Mouse (Mus musculus): Measurements from ENCODE around the gene Pdpn. TPM values are rescaled to one million over a fixed set of nuclear protein-coding genes. Genes with fewer than 3 reads are reported as not detected.
A peak's percentile ranks its signal among the peaks of the same experiment; 100 is the strongest.

Pdpn gene
- polyA plus RNA-seq, 1 experiment from 2014 or later = 32.2 TPM

GRCm38 (mm10) chr4:143239615-143240201 is 59.7 kb downstream of the Pdpn start:
- Histone ChIP-seq H3K4me3 (replicated peaks; ENCODE audit: low read length) (no peak overlapping the region), H3K4me2 (ENCODE audit: low read depth, low read length) (no peak overlapping the region), H3K36me3 (ENCODE audit: control insufficient read depth, insufficient read depth, low read length) (no peaks in the 10 kb centered on the region), H3K9me3 (replicated peaks; ENCODE audit: control insufficient read depth, low read length) (no peaks in the 10 kb centered on the region), H3K9ac (ENCODE audit: low read length) (no peak overlapping the region), H3K4me1 (ENCODE audit: control insufficient read depth, insufficient read depth, low read length) (no peaks in the 10 kb centered on the region), H3K27me3 (ENCODE audit: control insufficient read depth, insufficient read depth, low read length) (no peaks in the 10 kb centered on the region), H3K27ac (ENCODE audit: low read length) (no peak overlapping the region)
- WGBS = 83% methylated on average over 9 of the region's 9 CpGs
- ATAC-seq (ENCODE audit: insufficient read depth, low FRiP score) = no peak

GRCm38 (mm10) chr4:143239117-143239516 is 60.2 kb downstream of the Pdpn start:
- H3K9me3 ChIP-seq (replicated peaks; ENCODE audit: control insufficient read depth, low read length) = no peaks in the 10 kb centered on the region
- H3K36me3 ChIP-seq (ENCODE audit: control insufficient read depth, insufficient read depth, low read length) = no peaks in the 10 kb centered on the region
- WGBS = 88% methylated on average over 5 of the region's 5 CpGs
- no peaks in the 10 kb centered on the region for H3K27me3 ChIP-seq (ENCODE audit: control insufficient read depth, insufficient read depth, low read length)
- no peaks in the 10 kb centered on the region for H3K4me1 ChIP-seq (ENCODE audit: control insufficient read depth, insufficient read depth, low read length)
- H3K27ac ChIP-seq (ENCODE audit: low read length) = no peak overlapping the region
- no peak overlapping the region for H3K9ac ChIP-seq (ENCODE audit: low read length)
- H3K4me3 ChIP-seq (replicated peaks; ENCODE audit: low read length) = no peak overlapping the region
- ATAC-seq (ENCODE audit: insufficient read depth, low FRiP score) = no peak
- H3K4me2 ChIP-seq (ENCODE audit: low read depth, low read length) = no peak overlapping the region

GRCm38 (mm10) chr4:143238241-143239031 is 60.9 kb downstream of the Pdpn start:
- 19% methylated on average over 23 of the region's 23 CpGs for WGBS
- no peak overlapping the region for H3K27ac ChIP-seq (ENCODE audit: low read length)
- no peaks in the 10 kb centered on the region for H3K36me3 ChIP-seq (ENCODE audit: control insufficient read depth, insufficient read depth, low read length)
- no peaks in the 10 kb centered on the region for H3K27me3 ChIP-seq (ENCODE audit: control insufficient read depth, insufficient read depth, low read length)
- peak overlapping the region; percentile 40 for H3K4me2 ChIP-seq (ENCODE audit: low read depth, low read length)
- H3K9ac ChIP-seq (ENCODE audit: low read length) = no peak overlapping the region
- no peaks in the 10 kb centered on the region for H3K4me1 ChIP-seq (ENCODE audit: control insufficient read depth, insufficient read depth, low read length)
- H3K9me3 ChIP-seq (replicated peaks; ENCODE audit: control insufficient read depth, low read length) = no peaks in the 10 kb centered on the region
- no peak for ATAC-seq (ENCODE audit: insufficient read depth, low FRiP score)
- H3K4me3 ChIP-seq (replicated peaks; ENCODE audit: low read length) = no peak overlapping the region

- H3K4me2 ChIP-seq (ENCODE audit: low read depth, low read length) = no peak overlapping the region
- ATAC-seq (ENCODE audit: insufficient read depth, low FRiP score) = peak; percentile 29; the same call in 1 of the 2 replicates
- H3K9ac ChIP-seq (ENCODE audit: low read length) = no peak overlapping the region
- H3K27ac ChIP-seq (ENCODE audit: low read length) = no peak overlapping the region
- 90% methylated on average over 10 of the region's 10 CpGs for WGBS
- no peaks in the 10 kb centered on the region for H3K9me3 ChIP-seq (replicated peaks; ENCODE audit: control insufficient read depth, low read length)
- H3K4me3 ChIP-seq (replicated peaks; ENCODE audit: low read length) = no peak overlapping the region
- no peaks in the 10 kb centered on the region for H3K27me3 ChIP-seq (ENCODE audit: control insufficient read depth, insufficient read depth, low read length)
- H3K36me3 ChIP-seq (ENCODE audit: control insufficient read depth, insufficient read depth, low read length) = no peaks in the 10 kb centered on the region
- no peaks in the 10 kb centered on the region for H3K4me1 ChIP-seq (ENCODE audit: control insufficient read depth, insufficient read depth, low read length)
Measured at GRCm38 (mm10) chr4:143231790-143232422, 67.5 kb downstream of the Pdpn start.

GRCm38 (mm10) chr4:143231110-143231509 is 68.3 kb downstream of the Pdpn start:
- no peak overlapping the region for H3K9ac ChIP-seq (ENCODE audit: low read length)
- no peaks in the 10 kb centered on the region for H3K36me3 ChIP-seq (ENCODE audit: control insufficient read depth, insufficient read depth, low read length)
- no peak for ATAC-seq (ENCODE audit: insufficient read depth, low FRiP score)
- no peaks in the 10 kb centered on the region for H3K9me3 ChIP-seq (replicated peaks; ENCODE audit: control insufficient read depth, low read length)
- no peak overlapping the region for H3K4me2 ChIP-seq (ENCODE audit: low read depth, low read length)
- H3K4me3 ChIP-seq (replicated peaks; ENCODE audit: low read length) = no peak overlapping the region
- WGBS = 72% methylated on average over 3 of the region's 3 CpGs
- H3K27ac ChIP-seq (ENCODE audit: low read length) = no peak overlapping the region
- H3K4me1 ChIP-seq (ENCODE audit: control insufficient read depth, insufficient read depth, low read length) = no peaks in the 10 kb centered on the region
- H3K27me3 ChIP-seq (ENCODE audit: control insufficient read depth, insufficient read depth, low read length) = no peaks in the 10 kb centered on the region

- Histone ChIP-seq H3K9me3 (replicated peaks; ENCODE audit: control insufficient read depth, low read length) (no peaks in the 10 kb centered on the region), H3K4me3 (replicated peaks; ENCODE audit: low read length) (no peak overlapping the region), H3K9ac (ENCODE audit: low read length) (no peak overlapping the region), H3K4me2 (ENCODE audit: low read depth, low read length) (no peak overlapping the region), H3K27me3 (ENCODE audit: control insufficient read depth, insufficient read depth, low read length) (no peaks in the 10 kb centered on the region), H3K27ac (ENCODE audit: low read length) (no peak overlapping the region), H3K36me3 (ENCODE audit: control insufficient read depth, insufficient read depth, low read length) (no peaks in the 10 kb centered on the region), H3K4me1 (ENCODE audit: control insufficient read depth, insufficient read depth, low read length) (no peaks in the 10 kb centered on the region)
- WGBS = 57% methylated on average over 5 of the region's 5 CpGs
- ATAC-seq (ENCODE audit: insufficient read depth, low FRiP score) = no peak
Measured at GRCm38 (mm10) chr4:143227976-143228375, 71.4 kb downstream of the Pdpn start.

- no peak for ATAC-seq (ENCODE audit: insufficient read depth, low FRiP score)
- Histone ChIP-seq H3K9ac (ENCODE audit: low read length) (no peak overlapping the region), H3K4me1 (ENCODE audit: control insufficient read depth, insufficient read depth, low read length) (no peaks in the 10 kb centered on the region), H3K36me3 (ENCODE audit: control insufficient read depth, insufficient read depth, low read length) (no peaks in the 10 kb centered on the region), H3K4me3 (replicated peaks; ENCODE audit: low read length) (no peak overlapping the region), H3K27ac (ENCODE audit: low read length) (no peak overlapping the region), H3K27me3 (ENCODE audit: control insufficient read depth, insufficient read depth, low read length) (no peaks in the 10 kb centered on the region), H3K4me2 (ENCODE audit: low read depth, low read length) (no peak overlapping the region), H3K9me3 (replicated peaks; ENCODE audit: control insufficient read depth, low read length) (no peaks in the 10 kb centered on the region)
- WGBS = 46% methylated on average over 9 of the region's 9 CpGs
Measured at GRCm38 (mm10) chr4:143225886-143226285, 73.5 kb downstream of the Pdpn start.

- 48% methylated on average over 9 of the region's 9 CpGs for WGBS
- no peaks in the 10 kb centered on the region for H3K27me3 ChIP-seq (ENCODE audit: control insufficient read depth, insufficient read depth, low read length)
- H3K4me1 ChIP-seq (ENCODE audit: control insufficient read depth, insufficient read depth, low read length) = no peaks in the 10 kb centered on the region
- no peak overlapping the region for H3K27ac ChIP-seq (ENCODE audit: low read length)
- ATAC-seq (ENCODE audit: insufficient read depth, low FRiP score) = no peak
- H3K4me2 ChIP-seq (ENCODE audit: low read depth, low read length) = no peak overlapping the region
- no peaks in the 10 kb centered on the region for H3K36me3 ChIP-seq (ENCODE audit: control insufficient read depth, insufficient read depth, low read length)
- H3K9me3 ChIP-seq (replicated peaks; ENCODE audit: control insufficient read depth, low read length) = no peaks in the 10 kb centered on the region
- no peak overlapping the region for H3K9ac ChIP-seq (ENCODE audit: low read length)
- H3K4me3 ChIP-seq (replicated peaks; ENCODE audit: low read length) = no peak overlapping the region
Measured at GRCm38 (mm10) chr4:143219316-143219751, 80.0 kb downstream of the Pdpn start.

GRCm38 (mm10) chr4:143218858-143219257 is 80.5 kb downstream of the Pdpn start:
- Histone ChIP-seq H3K27ac (ENCODE audit: low read length) (no peak overlapping the region), H3K4me2 (ENCODE audit: low read depth, low read length) (no peak overlapping the region), H3K4me1 (ENCODE audit: control insufficient read depth, insufficient read depth, low read length) (no peaks in the 10 kb centered on the region), H3K9me3 (replicated peaks; ENCODE audit: control insufficient read depth, low read length) (no peaks in the 10 kb centered on the region), H3K9ac (ENCODE audit: low read length) (no peak overlapping the region), H3K4me3 (replicated peaks; ENCODE audit: low read length) (no peak overlapping the region), H3K36me3 (ENCODE audit: control insufficient read depth, insufficient read depth, low read length) (no peaks in the 10 kb centered on the region), H3K27me3 (ENCODE audit: control insufficient read depth, insufficient read depth, low read length) (no peaks in the 10 kb centered on the region)
- ATAC-seq (ENCODE audit: insufficient read depth, low FRiP score) = no peak
- 88% methylated on average over 2 of the region's 2 CpGs for WGBS
